Mouse (Mus musculus): ENCODE data around the gene Gnai3.

GRCm38 (mm10) chr3:108069231-108069870, 76.6 kb downstream of the Gnai3 start:
- peak; percentile 65 for TF ChIP-seq POLR2A (IDR thresholded peaks at IDR 0.05; ENCODE audit: low read depth, low read length)
- TF ChIP-seq CTCF (conservative IDR thresholded peaks at IDR 0.05; ENCODE audit: insufficient read depth, insufficient read length, low read depth, low read length): no peak

Data from kidney, adult 2 months (tissue).